Mouse (Mus musculus) kidney, adult 2 months (tissue): ENCODE measurements around the gene Kdm8. TPM values are rescaled to one million over a fixed set of nuclear protein-coding genes. Genes with fewer than 3 reads are reported as not detected.

Source experiments
- DNase-seq: peaks from one replicate; pipeline ENCODE4 v3.0.0; 2021
- H3K27ac ChIP-seq: fragments of 200-500 bp; 2 replicates; pipeline ENCODE4 v1.5.1; 2012; ENCODE audit warnings: low read depth, low read length, control low read depth, inconsistent platforms; ENCODE audit not compliant: insufficient read depth
- H3K27me3 ChIP-seq: fragments of 200-500 bp; replicated peaks from 2 replicates; pipeline ENCODE4 v1.6.1; 2012; ENCODE audit warnings: mild to moderate bottlenecking, moderate library complexity, low read length, inconsistent platforms; ENCODE audit not compliant: control insufficient read depth, insufficient read depth
- H3K36me3 ChIP-seq: fragments of 200-500 bp; 2 replicates; pipeline ENCODE4 v1.6.1; 2012; ENCODE audit warnings: mild to moderate bottlenecking, moderate library complexity, low read length, inconsistent platforms; ENCODE audit not compliant: control insufficient read depth, insufficient read depth
- H3K4me1 ChIP-seq: fragments of 200-500 bp; 2 replicates; pipeline ENCODE4 v1.6.1; 2011; ENCODE audit warnings: low read length; ENCODE audit not compliant: control insufficient read depth, insufficient read depth
- H3K4me3 ChIP-seq: fragments of 200-500 bp; 2 replicates; pipeline ENCODE4 v1.5.1; 2011; ENCODE audit warnings: mild to moderate bottlenecking, low read depth, low read length, control low read depth; ENCODE audit not compliant: insufficient read depth
- CTCF ChIP-seq: fragments of 200-500 bp; conservative IDR thresholded peaks from 2 replicates; pipeline ENCODE4 v1.5.1; 2011; ENCODE audit warnings: low read depth, mild to moderate bottlenecking, control low read depth, low read length, moderate library complexity, mixed read lengths; ENCODE audit not compliant: insufficient read depth, insufficient read length
- POLR2A ChIP-seq: fragments of 200-500 bp; IDR thresholded peaks from one replicate; pipeline ENCODE4 v1.6.1; 2011; ENCODE audit warnings: low read depth, low read length, control low read depth
- WGBS: fragments of 180-500 bp; shearing (Covaris S2); methylation state at CpG from one replicate; pipeline ENCODE4 v1.1.7; 2018; 5-methylcytosine and 5-hydroxymethylcytosine counted together
- polyA plus RNA-seq: library from polyadenylated mRNA; depleted of rRNA; stranded (reverse); fragments of >200 nt; gene quantifications from 2 replicates; pipeline ENCODE4 v1.2.3, GENCODE M21; 2012

Gene Kdm8
- polyA plus RNA-seq, 1 experiment, result 3.2 TPM

DNA sequence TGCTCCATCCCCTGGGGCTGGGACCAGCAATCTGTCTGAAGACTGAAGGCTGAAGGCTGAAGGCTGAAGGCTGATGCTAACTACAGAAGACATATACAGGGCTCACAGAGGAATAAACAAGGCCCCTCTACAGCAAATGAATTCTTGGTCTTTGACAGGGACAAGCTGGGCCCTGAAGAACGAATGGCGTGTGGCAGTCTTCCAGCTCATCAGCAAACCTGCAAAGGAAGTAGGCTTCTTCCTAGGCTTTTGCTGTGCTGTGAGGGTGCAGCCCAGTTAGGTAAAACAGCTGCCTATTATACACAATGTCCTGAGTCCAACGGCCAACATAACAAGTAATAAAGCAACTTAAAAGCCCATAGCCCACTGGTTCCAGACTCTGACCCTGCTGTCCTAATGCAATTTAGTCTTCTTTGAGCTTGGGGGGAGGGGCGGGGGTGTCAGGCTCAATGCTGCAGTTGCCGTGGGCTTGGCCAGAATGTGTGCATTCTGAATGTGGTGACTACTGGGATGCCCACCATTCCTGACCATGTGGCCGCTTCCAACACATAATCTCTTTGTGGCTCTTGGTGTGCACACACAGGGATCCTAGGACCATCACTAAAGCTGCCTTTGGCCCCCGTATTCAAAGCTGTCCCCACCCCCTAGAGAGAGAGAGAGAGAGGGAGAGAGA is 14.2 kb upstream of the Kdm8 start:
- no peaks in the 10 kb centered on the region for H3K36me3 ChIP-seq
- H3K4me1 ChIP-seq, result no peaks in the 10 kb centered on the region
- no peak for TF ChIP-seq POLR2A
- no peak for TF ChIP-seq CTCF
- WGBS, result 53% methylated on average over 7 of the region's 7 CpGs
- H3K4me3 ChIP-seq, result no peak overlapping the region
- no peak for DNase-seq
- no peak overlapping the region for H3K27ac ChIP-seq
- no peaks in the 10 kb centered on the region for H3K27me3 ChIP-seq

DNA sequence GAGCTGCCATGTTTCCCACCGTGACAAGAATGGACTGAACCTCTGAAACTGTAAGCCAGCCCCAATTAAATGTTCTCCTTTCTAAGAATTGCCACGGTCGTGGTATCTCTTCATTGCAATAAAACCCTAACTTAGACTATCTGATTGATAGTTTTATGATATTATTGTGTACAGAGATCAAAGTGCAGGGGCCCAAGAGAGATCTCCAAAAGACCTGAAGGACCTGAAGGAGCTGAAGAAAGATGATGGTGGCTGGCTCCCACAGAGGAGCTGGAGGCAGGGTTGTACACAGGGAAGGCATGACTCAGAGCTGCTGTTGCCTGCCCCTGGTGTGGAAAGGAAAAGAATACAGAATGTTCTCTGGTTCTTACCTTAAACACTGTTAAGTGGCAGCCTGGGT is 10.6 kb upstream of the Kdm8 start:
- H3K4me3 ChIP-seq, result no peak overlapping the region
- no peak for TF ChIP-seq POLR2A
- TF ChIP-seq CTCF, result no peak
- no peak for DNase-seq
- H3K27me3 ChIP-seq, result no peaks in the 10 kb centered on the region
- H3K4me1 ChIP-seq, result no peaks in the 10 kb centered on the region
- no peak overlapping the region for H3K27ac ChIP-seq
- WGBS, result 70% methylated on average over 3 of the region's 3 CpGs
- H3K36me3 ChIP-seq, result no peaks in the 10 kb centered on the region

DNA sequence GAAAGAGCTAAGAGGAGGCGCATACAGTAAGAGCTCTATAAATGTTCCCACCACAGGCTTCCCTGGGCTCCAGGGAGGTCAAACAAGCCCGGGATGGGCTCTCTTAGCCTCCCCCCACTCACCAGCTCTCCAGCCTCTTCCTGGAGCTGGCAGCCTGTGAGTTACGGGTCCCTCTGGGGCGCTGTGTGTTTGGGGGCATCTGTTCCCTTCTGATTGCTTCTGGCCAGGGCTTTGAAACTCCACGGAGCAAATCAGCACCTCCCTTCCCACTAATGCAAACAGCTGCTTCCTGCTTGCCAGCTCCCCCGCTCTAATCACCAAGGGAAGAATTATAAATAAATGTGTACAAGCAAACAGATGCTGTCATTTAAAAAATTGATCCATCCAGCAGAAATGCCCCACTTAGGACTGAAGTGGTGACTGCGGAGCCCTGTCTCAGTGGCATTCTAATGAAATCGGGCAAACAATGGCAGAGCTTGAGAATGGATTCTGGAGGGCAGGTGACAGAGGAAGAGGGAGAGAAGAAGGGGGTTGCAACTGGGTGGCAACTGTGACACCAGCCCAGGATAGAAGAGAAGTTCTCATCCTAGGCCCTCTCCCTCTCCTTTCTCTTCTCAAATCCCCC is 9.7 kb upstream of the Kdm8 start:
- TF ChIP-seq CTCF, result no peak
- TF ChIP-seq POLR2A, result no peak
- no peaks in the 10 kb centered on the region for H3K27me3 ChIP-seq
- no peaks in the 10 kb centered on the region for H3K4me1 ChIP-seq
- H3K27ac ChIP-seq, result no peak overlapping the region
- no peak for DNase-seq
- H3K36me3 ChIP-seq, result no peaks in the 10 kb centered on the region
- H3K4me3 ChIP-seq, result no peak overlapping the region
- 35% methylated on average over 8 of the region's 8 CpGs for WGBS

DNA sequence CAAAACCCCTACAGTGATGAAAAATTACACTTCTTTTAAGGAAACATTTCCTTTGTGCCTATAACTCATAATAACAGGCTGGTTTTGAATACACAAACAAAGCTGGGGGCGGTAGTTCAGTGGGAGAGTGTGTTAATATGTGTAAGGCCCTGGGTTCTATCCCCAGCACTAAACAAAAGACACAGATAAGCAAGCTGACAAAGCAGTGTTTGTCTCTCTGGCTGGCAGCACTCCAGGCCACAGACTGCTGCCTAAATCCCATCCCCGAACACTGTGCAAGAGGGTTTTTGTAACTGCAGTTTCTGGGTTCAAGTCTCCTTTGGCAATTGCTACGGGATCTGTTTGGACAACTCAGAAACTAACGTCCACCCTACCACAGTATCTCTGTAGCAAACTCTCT is 2.2 kb upstream of the Kdm8 start:
- H3K4me3 ChIP-seq, result no peak overlapping the region
- H3K27ac ChIP-seq, result no peak overlapping the region
- WGBS, result 85% methylated on average over 4 of the region's 4 CpGs
- H3K27me3 ChIP-seq, result no peaks in the 10 kb centered on the region
- TF ChIP-seq POLR2A, result no peak
- no peak for TF ChIP-seq CTCF
- no peak for DNase-seq
- peaks cover 6% of the 10 kb centered on the region; the same call in 1 of the 2 replicates for H3K4me1 ChIP-seq
- H3K36me3 ChIP-seq, result no peaks in the 10 kb centered on the region

DNA sequence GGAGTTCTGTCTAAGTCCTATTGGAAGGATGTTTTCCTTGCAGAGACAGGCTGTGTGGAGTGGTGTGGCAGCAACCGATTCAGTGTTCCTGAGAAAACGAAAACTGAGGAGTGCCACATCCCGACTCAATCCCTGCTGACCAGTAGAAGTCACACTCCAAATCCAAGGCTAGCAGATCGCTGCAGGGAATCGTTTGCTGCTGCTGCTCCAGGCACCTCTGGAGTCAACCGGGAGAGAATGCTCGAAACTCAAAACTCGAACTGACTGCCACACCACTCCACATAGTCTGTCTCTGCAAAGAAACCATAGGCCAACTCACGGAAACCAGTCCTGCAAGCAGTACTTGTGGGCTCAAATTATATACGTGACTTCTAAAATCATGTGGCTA is 406 bp upstream of the Kdm8 start:
- Histone ChIP-seq H3K4me1 (peaks cover 6% of the 10 kb centered on the region; the same call in 1 of the 2 replicates), H3K36me3 (no peaks in the 10 kb centered on the region), H3K27me3 (no peaks in the 10 kb centered on the region), H3K27ac (peak overlapping the region; percentile 47), H3K4me3 (peak overlapping the region; percentile 74)
- WGBS, result 8% methylated on average over 10 of the region's 10 CpGs
- TF ChIP-seq POLR2A (no peak), CTCF (no peak)
- no peak for DNase-seq

DNA sequence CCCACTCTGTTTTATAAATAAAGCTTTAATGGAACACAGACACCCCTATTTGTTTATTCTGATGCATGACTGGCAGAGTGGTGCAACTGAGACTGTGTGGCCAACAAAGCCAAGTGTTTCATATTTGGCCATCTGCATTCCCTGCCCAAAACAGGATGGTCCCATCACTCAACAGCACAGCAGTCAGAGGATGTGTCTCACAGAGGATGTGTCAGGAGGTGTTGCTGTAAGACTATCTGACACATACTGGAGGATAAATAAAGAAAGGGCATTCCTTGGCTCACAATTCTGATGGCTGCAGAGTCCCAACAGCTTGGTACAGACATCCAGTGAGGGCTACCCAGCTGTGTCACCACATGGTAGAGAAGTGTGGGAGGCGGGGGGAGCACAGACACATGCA is 6.2 kb downstream of the Kdm8 start:
- Histone ChIP-seq H3K36me3 (no peaks in the 10 kb centered on the region), H3K4me1 (no peaks in the 10 kb centered on the region; the same call in 1 of the 2 replicates), H3K27me3 (no peaks in the 10 kb centered on the region), H3K27ac (no peak overlapping the region), H3K4me3 (no peak overlapping the region)
- WGBS, result 97% methylated on average over 1 of the region's 1 CpGs
- TF ChIP-seq POLR2A, result no peak
- no peak for TF ChIP-seq CTCF
- DNase-seq, result no peak

DNA sequence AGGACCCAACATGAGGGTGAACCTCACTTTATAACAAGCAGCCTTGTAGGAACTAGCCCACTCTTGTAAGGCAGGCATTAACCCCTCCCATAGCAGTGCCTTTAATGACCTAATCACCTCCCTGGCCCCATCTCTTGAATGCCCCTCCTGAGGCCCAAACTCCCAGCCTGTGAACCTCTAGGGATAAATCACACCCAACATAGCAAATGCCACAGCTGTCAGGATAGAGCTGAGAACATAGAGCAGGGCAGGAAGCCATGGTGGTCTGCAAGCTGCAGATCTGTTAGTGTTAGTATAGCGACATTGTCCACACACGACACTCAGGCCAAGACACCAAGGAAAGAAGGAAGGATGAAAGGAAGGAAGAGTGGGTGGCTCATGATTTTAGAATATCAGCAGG is 6.6 kb downstream of the Kdm8 start:
- Histone ChIP-seq H3K4me1 (no peaks in the 10 kb centered on the region), H3K4me3 (no peak overlapping the region), H3K27ac (no peak overlapping the region), H3K36me3 (no peaks in the 10 kb centered on the region), H3K27me3 (no peaks in the 10 kb centered on the region)
- 82% methylated on average over 2 of the region's 2 CpGs for WGBS
- no peak for TF ChIP-seq POLR2A
- TF ChIP-seq CTCF, result no peak
- DNase-seq, result no peak
